Mouse (Mus musculus): ENCODE results near the gene Pgf. TPM values are rescaled to one million over a fixed set of nuclear protein-coding genes. Genes with fewer than 3 reads are reported as not detected.

Gene Pgf
- polyA plus RNA-seq, 1 experiment: 5.7 TPM

GRCm38 (mm10) chr12:85170948-85171307, 6.7 kb downstream of the Pgf start:
- TF ChIP-seq CTCF (IDR thresholded peaks at IDR 0.05; ENCODE audit: borderline replicate concordance, extremely low read depth, insufficient read depth, insufficient read length): no peak
- no peak for TF ChIP-seq POLR2A (IDR thresholded peaks at IDR 0.05; ENCODE audit: borderline replicate concordance, extremely low read depth, insufficient read depth, insufficient read length, poor library complexity, severe bottlenecking)

GRCm38 (mm10) chr12:85170284-85170947, 7.2 kb downstream of the Pgf start:
- DNase-seq (ENCODE audit: low read depth): no peak

More at GRCm38 (mm10) chr12:85170948-85171307, 6.7 kb downstream of the Pgf start:
- no peak for DNase-seq (ENCODE audit: low read depth)

GRCm38 (mm10) chr12:85169877-85170276, 7.7 kb downstream of the Pgf start:
- TF ChIP-seq CTCF (IDR thresholded peaks at IDR 0.05; ENCODE audit: borderline replicate concordance, extremely low read depth, insufficient read depth, insufficient read length): no peak
- TF ChIP-seq POLR2A (IDR thresholded peaks at IDR 0.05; ENCODE audit: borderline replicate concordance, extremely low read depth, insufficient read depth, insufficient read length, poor library complexity, severe bottlenecking): no peak
- peak; percentile 24 for DNase-seq (ENCODE audit: low read depth)

More at GRCm38 (mm10) chr12:85170284-85170947, 7.2 kb downstream of the Pgf start:
- TF ChIP-seq POLR2A (IDR thresholded peaks at IDR 0.05; ENCODE audit: borderline replicate concordance, extremely low read depth, insufficient read depth, insufficient read length, poor library complexity, severe bottlenecking) (no peak), CTCF (IDR thresholded peaks at IDR 0.05; ENCODE audit: borderline replicate concordance, extremely low read depth, insufficient read depth, insufficient read length) (no peak)

- TF ChIP-seq CTCF (IDR thresholded peaks at IDR 0.05; ENCODE audit: borderline replicate concordance, extremely low read depth, insufficient read depth, insufficient read length) (peak; percentile 96), POLR2A (IDR thresholded peaks at IDR 0.05; ENCODE audit: borderline replicate concordance, extremely low read depth, insufficient read depth, insufficient read length, poor library complexity, severe bottlenecking) (no peak)
- DNase-seq (ENCODE audit: low read depth): peak; percentile 87
These were observed 8.3 kb downstream of the Pgf start for GRCm38 (mm10) chr12:85169117-85169858.

- TF ChIP-seq POLR2A (IDR thresholded peaks at IDR 0.05; ENCODE audit: borderline replicate concordance, extremely low read depth, insufficient read depth, insufficient read length, poor library complexity, severe bottlenecking) (no peak), CTCF (IDR thresholded peaks at IDR 0.05; ENCODE audit: borderline replicate concordance, extremely low read depth, insufficient read depth, insufficient read length) (no peak)
- DNase-seq (ENCODE audit: low read depth): no peak
These were observed 11.0 kb downstream of the Pgf start for GRCm38 (mm10) chr12:85166631-85167030.

- DNase-seq (ENCODE audit: low read depth): no peak
These were observed 12.6 kb downstream of the Pgf start for GRCm38 (mm10) chr12:85164996-85165395.

GRCm38 (mm10) chr12:85159592-85159991, 18.0 kb downstream of the Pgf start:
- TF ChIP-seq CTCF (IDR thresholded peaks at IDR 0.05; ENCODE audit: borderline replicate concordance, extremely low read depth, insufficient read depth, insufficient read length): no peak
- no peak for TF ChIP-seq POLR2A (IDR thresholded peaks at IDR 0.05; ENCODE audit: borderline replicate concordance, extremely low read depth, insufficient read depth, insufficient read length, poor library complexity, severe bottlenecking)
- no peak for DNase-seq (ENCODE audit: low read depth)

More at GRCm38 (mm10) chr12:85164996-85165395, 12.6 kb downstream of the Pgf start:
- TF ChIP-seq POLR2A (IDR thresholded peaks at IDR 0.05; ENCODE audit: borderline replicate concordance, extremely low read depth, insufficient read depth, insufficient read length, poor library complexity, severe bottlenecking) (no peak), CTCF (IDR thresholded peaks at IDR 0.05; ENCODE audit: borderline replicate concordance, extremely low read depth, insufficient read depth, insufficient read length) (no peak)

- DNase-seq (ENCODE audit: low read depth): no peak
- TF ChIP-seq POLR2A (IDR thresholded peaks at IDR 0.05; ENCODE audit: borderline replicate concordance, extremely low read depth, insufficient read depth, insufficient read length, poor library complexity, severe bottlenecking) (no peak), CTCF (IDR thresholded peaks at IDR 0.05; ENCODE audit: borderline replicate concordance, extremely low read depth, insufficient read depth, insufficient read length) (no peak)
These were observed 18.8 kb downstream of the Pgf start for GRCm38 (mm10) chr12:85158801-85159200.

GRCm38 (mm10) chr12:85157797-85158460, 19.7 kb downstream of the Pgf start:
- DNase-seq (ENCODE audit: low read depth): no peak
- TF ChIP-seq CTCF (IDR thresholded peaks at IDR 0.05; ENCODE audit: borderline replicate concordance, extremely low read depth, insufficient read depth, insufficient read length) (no peak), POLR2A (IDR thresholded peaks at IDR 0.05; ENCODE audit: borderline replicate concordance, extremely low read depth, insufficient read depth, insufficient read length, poor library complexity, severe bottlenecking) (no peak)

GRCm38 (mm10) chr12:85156324-85156723, 21.3 kb downstream of the Pgf start:
- DNase-seq (ENCODE audit: low read depth): no peak
- no peak for TF ChIP-seq CTCF (IDR thresholded peaks at IDR 0.05; ENCODE audit: borderline replicate concordance, extremely low read depth, insufficient read depth, insufficient read length)
- TF ChIP-seq POLR2A (IDR thresholded peaks at IDR 0.05; ENCODE audit: borderline replicate concordance, extremely low read depth, insufficient read depth, insufficient read length, poor library complexity, severe bottlenecking): no peak

- DNase-seq (ENCODE audit: low read depth): no peak
- TF ChIP-seq CTCF (IDR thresholded peaks at IDR 0.05; ENCODE audit: borderline replicate concordance, extremely low read depth, insufficient read depth, insufficient read length) (no peak), POLR2A (IDR thresholded peaks at IDR 0.05; ENCODE audit: borderline replicate concordance, extremely low read depth, insufficient read depth, insufficient read length, poor library complexity, severe bottlenecking) (no peak)
These were observed 24.6 kb downstream of the Pgf start for GRCm38 (mm10) chr12:85153011-85153410.

Measured in brain, embryonic 14.5 days (tissue).